Mouse (Mus musculus): ENCODE measurements around the gene Col16a1. TPM values are rescaled to one million over a fixed set of nuclear protein-coding genes. Genes with fewer than 3 reads are reported as not detected.

The Col16a1 gene
- polyA plus RNA-seq (2015; fragmentation: Nextera tagmentation; extraction: Ambion mirVana) = 3.5 and 6.2 TPM in 2 replicates

DNA sequence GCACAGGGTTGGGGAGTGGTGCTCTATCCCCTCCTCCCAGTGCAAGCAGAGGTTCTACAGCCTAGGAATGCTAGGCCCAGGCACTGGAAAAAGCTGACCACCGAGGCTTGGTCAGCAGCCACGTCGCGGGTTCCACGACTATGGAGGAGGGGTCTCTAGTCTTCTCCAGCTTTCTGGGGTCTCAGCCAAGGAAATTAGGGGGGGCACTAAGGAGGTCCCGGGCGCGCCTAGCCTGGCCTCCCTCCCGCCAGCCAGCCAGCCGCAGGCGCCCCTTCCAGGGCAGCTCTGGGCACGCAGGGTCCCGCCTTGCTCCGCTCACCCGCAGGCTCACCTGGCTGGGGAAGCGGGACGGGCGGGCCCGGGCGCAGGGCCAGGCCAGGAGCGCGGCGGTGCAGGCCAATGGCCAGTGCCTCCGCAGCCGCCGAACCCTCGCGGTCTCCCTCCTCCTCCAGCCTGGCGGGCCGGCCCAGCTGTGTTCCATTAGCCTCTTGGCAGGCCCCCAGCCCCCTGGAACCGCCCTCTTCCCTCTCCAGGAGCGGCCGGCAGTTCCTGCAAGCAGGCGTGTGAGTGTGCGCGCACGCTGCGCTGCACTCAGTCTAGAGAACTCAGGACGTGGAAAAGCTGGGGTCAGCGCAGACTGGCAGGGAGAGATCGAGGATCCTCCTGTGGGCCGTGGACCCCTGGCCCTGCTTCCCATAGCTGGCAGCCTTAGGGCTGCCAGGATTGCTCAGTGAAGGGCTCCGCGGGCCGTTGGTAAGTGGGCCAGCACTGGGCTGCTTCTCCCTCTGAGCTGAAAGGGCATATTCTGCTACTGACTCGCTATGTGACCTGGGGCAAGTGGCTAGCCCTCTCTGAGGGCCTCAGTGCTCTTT lies at the start of gene Col16a1:
Col16a1 (plus strand) TSS at position 510 of the 872 bp plus-strand sequence.
- DNase-seq (ENCODE audit: low spot score) = no peak

GRCm38 (mm10) chr4:129998124-129998523 lies 49.5 kb upstream of the Col16a1 start:
- no peak for DNase-seq (ENCODE audit: low spot score)

GRCm38 (mm10) chr4:130001710-130002109 lies 45.9 kb upstream of the Col16a1 start:
- no peak for DNase-seq (ENCODE audit: low spot score)

DNA sequence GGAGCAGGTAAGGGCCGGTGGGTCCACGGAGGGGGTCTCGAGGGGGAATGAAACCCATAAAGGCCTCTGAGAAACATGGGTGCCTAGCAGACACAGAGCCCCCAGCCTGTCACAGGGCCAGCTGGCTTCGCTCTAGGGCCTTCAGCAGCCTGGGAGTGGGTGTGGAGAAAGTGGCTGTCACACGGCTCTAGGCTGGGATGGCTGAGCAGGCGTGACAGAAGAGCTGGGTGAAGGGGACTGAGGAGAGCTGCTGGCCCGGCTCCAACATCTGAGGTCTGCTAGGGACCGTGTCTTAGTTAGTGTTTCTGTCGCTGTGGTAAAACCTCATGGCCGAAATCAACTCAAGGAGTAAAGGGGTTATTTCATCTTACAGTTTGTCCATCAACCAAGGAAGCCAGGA lies 45.5 kb upstream of the Col16a1 start:
- no peak for DNase-seq (ENCODE audit: low spot score)

GRCm38 (mm10) chr4:130005593-130005992 lies 42.0 kb upstream of the Col16a1 start:
- DNase-seq (ENCODE audit: low spot score) = no peak

DNA sequence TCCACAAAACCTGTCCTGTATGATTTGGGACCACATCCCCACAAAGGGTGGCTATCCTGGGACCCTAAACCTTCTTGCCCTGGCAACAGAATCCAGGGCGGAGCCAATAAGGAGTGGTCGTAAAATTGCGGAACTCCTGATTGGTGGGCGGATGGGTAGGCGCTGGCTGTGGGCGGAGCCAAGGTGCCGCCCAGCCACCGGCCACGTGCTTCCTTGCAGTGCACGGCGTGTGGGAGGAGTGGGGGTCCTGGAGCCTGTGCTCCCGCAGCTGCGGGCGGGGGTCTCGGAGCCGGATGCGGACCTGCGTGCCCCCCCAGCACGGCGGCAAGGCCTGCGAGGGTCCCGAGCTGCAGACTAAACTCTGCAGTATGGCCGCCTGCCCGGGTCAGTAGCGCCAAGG lies 41.1 kb upstream of the Col16a1 start:
- DNase-seq (ENCODE audit: low spot score) = no peak

DNA sequence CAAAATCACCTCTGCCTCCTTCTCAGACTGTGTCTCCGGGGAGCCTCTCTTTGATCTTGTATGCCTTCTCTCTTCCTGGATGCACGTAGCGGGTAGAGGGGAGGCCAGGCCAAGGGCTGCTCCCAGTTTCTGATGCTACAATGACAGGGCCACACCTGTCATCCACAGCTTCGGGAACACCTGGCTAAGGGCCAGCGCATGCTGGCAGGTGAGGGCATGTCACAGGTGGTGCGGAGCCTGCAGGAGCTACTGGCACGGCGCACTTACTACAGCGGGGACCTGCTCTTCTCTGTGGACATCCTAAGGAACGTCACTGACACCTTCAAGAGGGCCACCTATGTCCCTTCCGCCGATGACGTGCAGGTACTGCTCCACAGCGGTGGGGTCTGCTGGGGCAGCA lies 38.6 kb upstream of the Col16a1 start:
- no peak for DNase-seq (ENCODE audit: low spot score)

GRCm38 (mm10) chr4:130010723-130011122 lies 36.9 kb upstream of the Col16a1 start:
- no peak for DNase-seq (ENCODE audit: low spot score)

DNA sequence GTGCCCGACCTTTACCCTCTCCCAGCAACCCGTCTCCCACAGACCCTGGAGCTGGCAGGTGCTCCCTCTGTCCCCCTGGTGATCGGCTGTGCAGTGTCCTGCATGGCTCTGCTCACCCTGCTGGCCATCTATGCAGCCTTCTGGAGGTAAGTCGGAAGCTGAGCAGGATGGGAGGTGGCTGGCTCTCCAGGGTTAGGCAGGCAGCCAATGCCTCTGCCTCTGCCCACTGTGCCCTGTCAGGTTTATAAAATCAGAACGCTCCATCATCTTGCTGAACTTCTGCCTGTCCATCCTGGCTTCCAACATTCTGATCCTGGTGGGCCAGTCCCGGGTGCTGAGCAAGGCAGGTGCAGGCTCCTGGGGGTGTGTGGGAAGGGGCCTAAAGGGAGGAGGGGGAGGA lies 35.4 kb upstream of the Col16a1 start:
- no peak for DNase-seq (ENCODE audit: low spot score)

DNA sequence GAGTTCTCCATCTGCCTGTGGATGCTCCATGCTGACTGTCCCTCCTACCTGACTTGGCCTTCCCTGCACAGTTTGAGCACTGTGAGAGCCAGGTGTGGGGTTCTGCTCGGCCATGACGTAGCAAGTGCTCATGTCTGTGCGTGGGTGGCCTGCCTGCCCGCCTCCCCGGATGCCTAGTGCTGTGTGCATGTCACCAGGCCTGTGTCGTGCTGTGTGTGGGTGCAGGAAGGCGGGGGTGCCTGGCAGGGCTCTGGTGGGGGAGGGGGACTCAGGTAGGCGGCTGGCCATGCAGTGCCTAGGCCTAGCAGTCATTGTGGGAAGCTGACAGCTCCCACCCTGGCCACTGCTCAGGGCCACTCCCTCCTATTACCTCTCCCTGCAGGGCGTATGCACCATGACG lies 34.5 kb upstream of the Col16a1 start:
- DNase-seq (ENCODE audit: low spot score) = no peak

GRCm38 (mm10) chr4:130016010-130016409 lies 31.6 kb upstream of the Col16a1 start:
- no peak for DNase-seq (ENCODE audit: low spot score)

DNA sequence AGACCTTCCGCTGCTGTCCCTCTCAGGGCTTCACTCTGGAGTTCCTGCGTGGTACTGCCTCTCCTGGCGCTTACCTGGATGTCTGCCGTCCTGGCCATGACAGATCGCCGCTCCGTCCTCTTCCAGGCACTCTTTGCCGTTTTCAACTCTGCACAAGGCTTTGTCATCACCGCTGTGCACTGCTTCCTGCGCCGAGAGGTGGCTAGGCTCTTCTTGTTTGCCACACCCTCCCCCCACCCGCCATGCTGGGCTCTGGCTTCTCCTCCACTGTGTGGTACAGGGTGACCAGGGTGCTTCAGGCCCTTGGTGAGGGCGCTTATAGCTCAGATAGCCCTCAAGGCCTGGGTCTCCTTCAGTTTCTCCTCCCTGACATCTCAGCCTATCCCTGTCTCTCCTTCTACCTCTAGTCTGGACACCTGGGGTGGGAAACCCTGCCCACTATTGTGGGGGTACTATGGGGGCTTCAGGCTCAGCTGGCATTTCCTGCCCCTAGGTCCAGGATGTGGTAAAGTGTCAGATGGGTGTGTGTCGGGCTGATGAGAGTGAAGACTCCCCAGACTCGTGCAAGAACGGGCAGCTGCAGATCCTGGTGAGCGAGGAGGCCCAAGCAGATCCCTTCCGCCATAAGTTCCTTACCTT lies 30.5 kb upstream of the Col16a1 start:
- peak; percentile 55 for DNase-seq (ENCODE audit: low spot score)

DNA sequence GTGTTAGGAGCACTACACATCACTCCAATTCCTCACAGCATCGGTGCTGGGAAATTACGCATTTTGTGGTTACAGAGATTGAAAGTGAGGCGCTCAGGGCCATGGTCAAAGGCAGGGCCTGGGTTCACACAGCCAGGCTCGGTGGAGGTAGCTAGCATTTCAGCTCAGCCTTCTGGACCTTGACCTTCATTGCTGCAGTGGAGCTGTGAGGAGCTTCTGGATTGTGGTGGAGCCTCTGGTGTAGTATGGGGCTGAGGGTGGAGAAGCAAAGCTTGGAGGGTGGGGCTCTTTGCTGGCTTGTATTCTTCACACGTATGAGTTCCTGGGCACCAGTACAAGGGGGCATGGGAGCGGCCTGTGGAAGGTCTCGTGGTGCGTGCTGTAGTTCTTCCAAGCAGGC lies 24.7 kb upstream of the Col16a1 start:
- no peak for DNase-seq (ENCODE audit: low spot score)

- no peak for DNase-seq (ENCODE audit: low spot score)
These were observed 24.0 kb upstream of the Col16a1 start for GRCm38 (mm10) chr4:130023511-130024231.

- no peak for DNase-seq (ENCODE audit: low spot score)
These were observed 22.1 kb upstream of the Col16a1 start for GRCm38 (mm10) chr4:130025544-130025943.

- no peak for DNase-seq (ENCODE audit: low spot score)
These were observed 16.5 kb upstream of the Col16a1 start for GRCm38 (mm10) chr4:130031146-130031545.

GRCm38 (mm10) chr4:130033496-130033895 lies 14.1 kb upstream of the Col16a1 start:
- no peak for DNase-seq (ENCODE audit: low spot score)

DNA sequence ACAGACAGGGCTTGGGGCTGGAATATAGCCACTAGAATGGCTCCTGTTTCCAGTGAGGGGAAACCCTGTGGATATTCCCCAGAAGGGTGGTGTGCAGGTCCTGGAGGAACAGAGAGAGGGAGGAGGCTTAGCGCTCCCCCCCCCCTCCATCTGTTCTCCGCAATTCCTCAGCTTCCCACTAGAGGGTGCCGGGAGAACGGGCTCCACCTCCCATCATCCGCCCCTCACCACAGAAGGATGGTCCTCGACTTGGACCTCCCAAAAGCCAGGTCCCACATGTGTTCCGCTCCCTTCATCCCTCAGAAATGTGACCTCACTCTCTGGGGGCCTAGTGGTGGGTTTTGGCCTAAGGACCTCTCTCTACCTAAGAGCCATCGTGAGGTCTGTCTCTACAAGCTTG lies 11.5 kb upstream of the Col16a1 start:
- peak; percentile 27 for DNase-seq (ENCODE audit: low spot score)

DNA sequence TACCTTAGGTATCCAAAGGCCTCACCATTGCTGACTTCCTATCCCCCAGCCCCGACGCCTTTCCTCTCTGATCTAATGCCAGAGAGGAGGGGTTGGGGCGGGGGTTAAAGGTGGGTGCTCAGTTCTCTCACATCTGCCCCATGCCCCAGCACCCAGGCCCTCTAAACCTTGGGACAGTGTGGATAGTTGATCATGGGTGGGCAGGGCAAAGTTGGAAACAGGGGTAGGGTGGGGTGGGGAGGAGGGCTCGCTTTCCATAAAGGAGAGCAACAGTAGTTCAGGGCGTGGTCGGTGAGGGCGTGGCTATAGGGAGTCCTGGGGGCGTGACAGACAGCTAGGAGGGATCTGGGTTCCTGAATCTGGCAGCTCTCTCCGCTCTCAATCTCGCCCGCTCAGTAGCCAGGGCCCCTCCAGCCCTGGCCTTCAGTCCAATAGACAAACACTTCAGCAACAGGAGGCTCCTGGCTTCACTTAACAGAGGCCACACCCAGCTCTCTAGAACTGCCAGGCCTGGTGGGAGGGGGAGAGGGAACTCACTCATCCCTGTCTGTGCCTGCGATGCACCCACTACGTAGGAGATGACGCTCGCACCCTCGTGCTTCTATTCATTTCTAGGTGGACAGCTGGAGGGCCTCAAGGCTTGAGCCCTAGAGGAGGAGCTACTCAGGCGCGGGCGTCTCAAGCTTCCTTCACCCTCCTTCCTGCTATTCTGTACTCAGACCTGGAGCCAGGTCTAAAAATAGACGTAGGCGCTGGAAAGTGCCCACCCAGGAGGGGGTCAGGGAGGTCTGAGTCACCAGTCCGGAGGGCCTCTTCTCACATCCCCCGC lies 10.9 kb upstream of the Col16a1 start:
- DNase-seq (ENCODE audit: low spot score) = no peak

DNA sequence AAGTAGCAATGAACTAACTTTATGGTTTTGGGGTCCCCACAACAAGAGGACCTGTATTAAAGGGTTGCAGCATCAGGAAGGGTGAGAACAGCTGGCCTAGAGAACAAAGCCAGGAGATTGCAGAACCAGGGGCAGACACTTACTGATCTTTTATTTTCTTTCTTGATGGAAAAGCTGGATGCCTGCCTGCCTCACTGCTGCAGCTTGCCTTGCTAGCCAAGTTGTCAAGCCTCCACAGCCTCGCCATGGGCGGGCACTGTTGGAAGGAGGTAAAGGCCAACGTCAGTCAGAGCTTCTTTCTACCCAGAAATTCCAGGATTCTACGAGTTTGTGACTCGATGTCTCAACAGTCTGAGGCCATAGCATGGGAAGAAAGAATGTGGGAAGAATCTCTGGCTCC lies 8.3 kb upstream of the Col16a1 start:
- DNase-seq (ENCODE audit: low spot score) = no peak

DNA sequence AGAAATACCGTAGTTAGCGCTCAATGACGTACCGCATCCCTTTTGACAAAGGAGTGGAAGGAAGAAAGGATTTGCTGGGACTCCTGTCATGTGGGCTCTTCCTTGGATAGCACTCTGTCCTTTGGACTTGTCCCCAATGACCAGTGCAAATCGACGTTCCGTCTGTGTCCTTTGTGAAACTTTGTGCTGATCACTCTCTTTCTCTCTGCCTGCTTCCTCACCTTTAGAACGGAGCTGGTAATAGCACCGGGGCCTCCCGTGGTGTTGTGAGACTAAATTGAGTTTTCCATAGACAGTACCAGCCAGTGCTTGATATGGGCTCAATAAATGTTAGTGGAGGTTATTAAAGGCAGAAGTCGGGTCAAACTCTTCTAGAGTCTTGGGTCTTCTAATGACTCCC lies 6.6 kb upstream of the Col16a1 start:
- DNase-seq (ENCODE audit: low spot score) = no peak

Data from thymus, postnatal 0 days (tissue).